Comparison of ENCODE assay signal across 9 mouse cellular contexts in the genomic region with DNA sequence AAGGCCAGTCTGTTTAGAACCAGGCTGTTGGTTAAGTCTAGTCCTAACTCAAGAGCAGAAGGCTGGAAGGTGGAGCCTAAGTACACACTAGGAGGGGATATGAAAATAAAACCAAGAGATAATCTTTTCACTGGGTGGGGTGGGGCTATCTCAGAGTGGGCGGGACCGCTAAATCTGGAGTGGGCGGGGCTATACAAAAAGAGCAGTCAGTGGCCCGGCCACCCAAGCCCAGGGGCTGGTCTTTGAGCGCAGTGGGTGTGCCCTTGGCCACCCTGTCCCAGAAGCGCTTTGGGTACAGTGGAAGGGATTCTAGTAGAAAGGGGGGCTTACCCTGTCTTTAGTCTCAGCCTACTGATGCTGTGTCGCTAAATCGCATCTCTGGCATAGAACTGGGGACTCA. TPM values are rescaled to one million over a fixed set of nuclear protein-coding genes. Genes with fewer than 3 reads are reported as not detected.
DNase-seq lines count a peak whose midpoint lies in the region; ATAC-seq lines count a peak whose summit lies in the region.
"Had no signal": no experiment of that assay in that cellular context is flagged by ENCODE, and none has a peak within 500 bp of the region (broad histone marks: within the 10 kb centered on the region; RNA-seq: fewer than 3 reads in every experiment).

No protein-coding gene starts in this region.

- no peaks in the 10 kb centered on the region for H3K9me3 ChIP-seq in heart, embryonic 16.5 days (replicated peaks; ENCODE audit: control insufficient read depth, low read length)
- H3K9me3 ChIP-seq in embryonic facial prominence, embryonic 10.5 days = peaks cover 12% of the 10 kb centered on the region
- H3K9me3 ChIP-seq in midbrain, embryonic 15.5 days = no peaks in the 10 kb centered on the region

- H3K4me3 ChIP-seq in heart, embryonic 16.5 days (ENCODE audit: low read length) = peak overlapping the region; percentile 54
- H3K4me3 ChIP-seq in embryonic facial prominence, embryonic 10.5 days = peak overlapping the region; percentile 64
- H3K4me3 ChIP-seq in midbrain, embryonic 15.5 days = peak overlapping the region; percentile 55

- no peak for DNase-seq in heart, adult 9 months (ENCODE audit: low spot score in 2 of 2)
- DNase-seq in embryonic facial prominence, embryonic 10.5 days (ENCODE audit: low spot score) = peak; percentile 40
- DNase-seq in induced T-regulatory cell, adult 2 months (ENCODE audit: low read depth) = peak; percentile 48
- no peak for DNase-seq in spleen, adult 12 weeks (ENCODE audit: low spot score)
- no peak for DNase-seq in right cerebral cortex, adult 18-20 months
- DNase-seq in testis, postnatal 14 days (ENCODE audit: low spot score) = no peak

- H3K9ac ChIP-seq in heart, embryonic 16.5 days (ENCODE audit: low read length) = peak overlapping the region; percentile 67; the same call in 1 of the 2 replicates
- H3K9ac ChIP-seq in midbrain, embryonic 15.5 days = peak overlapping the region; percentile 85

- H3K4me2 ChIP-seq in heart, embryonic 16.5 days (ENCODE audit: low read depth, low read length) = peak overlapping the region; percentile 74
- peak overlapping the region; percentile 57 for H3K4me2 ChIP-seq in midbrain, embryonic 15.5 days

- H3K4me1 ChIP-seq in heart, embryonic 16.5 days (ENCODE audit: control insufficient read depth, insufficient read depth, low read length) = peaks cover 7% of the 10 kb centered on the region; the same call in 1 of the 2 replicates
- peaks cover 12% of the 10 kb centered on the region for H3K4me1 ChIP-seq in embryonic facial prominence, embryonic 10.5 days
- peaks cover 10% of the 10 kb centered on the region; the same call in 1 of the 2 replicates for H3K4me1 ChIP-seq in midbrain, embryonic 15.5 days

- H3K27ac ChIP-seq in heart, embryonic 16.5 days (ENCODE audit: low read length) = no peak overlapping the region
- no peak overlapping the region for H3K27ac ChIP-seq in embryonic facial prominence, embryonic 10.5 days (replicated peaks)
- H3K27ac ChIP-seq in midbrain, embryonic 15.5 days = peak overlapping the region; percentile 69

- peaks cover 31% of the 10 kb centered on the region for H3K27me3 ChIP-seq in heart, embryonic 16.5 days (ENCODE audit: control insufficient read depth, insufficient read depth, low read length)
- peaks cover 45% of the 10 kb centered on the region for H3K27me3 ChIP-seq in embryonic facial prominence, embryonic 10.5 days (replicated peaks; ENCODE audit: low read depth, poor library complexity, severe bottlenecking)
- peaks cover 17% of the 10 kb centered on the region for H3K27me3 ChIP-seq in midbrain, embryonic 15.5 days (replicated peaks)

- H3K36me3 ChIP-seq in heart, embryonic 16.5 days (ENCODE audit: control insufficient read depth, insufficient read depth) = no peaks in the 10 kb centered on the region
- no peaks in the 10 kb centered on the region for H3K36me3 ChIP-seq in embryonic facial prominence, embryonic 10.5 days (replicated peaks)
- no peaks in the 10 kb centered on the region for H3K36me3 ChIP-seq in midbrain, embryonic 15.5 days (replicated peaks)

- ATAC-seq in heart, embryonic 16.5 days (replicated peaks; ENCODE audit: extremely low read depth, insufficient read depth, low FRiP score) = 0 out of 2 replicates have a peak, but pooled peaks have one; percentile 38
- ATAC-seq in midbrain, embryonic 15.5 days (replicated peaks) = peak; percentile 75

- 8% methylated on average over 8 of the region's 8 CpGs for WGBS in heart, embryonic 16.5 days
- WGBS in embryonic facial prominence, embryonic 10.5 days = 14% methylated on average over 8 of the region's 8 CpGs
- WGBS in midbrain, embryonic 15.5 days = 10% methylated on average over 8 of the region's 8 CpGs

RNA-seq across cellular contexts. Expression of a gene that starts 0.5 kb away (rescaled TPM):
- 23.5 and 26.1 TPM in 2 replicates for polyA plus RNA-seq in heart, embryonic 16.5 days (2015; fragmentation: Nextera tagmentation; extraction: Ambion mirVana)
- polyA plus RNA-seq in embryonic facial prominence, embryonic 10.5 days (2016; fragmentation: Nextera tagmentation; extraction: Ambion mirVana) = 26.3 and 27.3 TPM in 2 replicates
- polyA plus RNA-seq in midbrain, embryonic 15.5 days (2015; fragmentation: Nextera tagmentation; extraction: Ambion mirVana) = 25.4 and 25.8 TPM in 2 replicates

RNA-seq across cellular contexts. Expression of a gene that starts 0.6 kb away (rescaled TPM):
- 0.87 and 0.96 TPM in 2 replicates for polyA plus RNA-seq in heart, embryonic 16.5 days (2015; fragmentation: Nextera tagmentation; extraction: Ambion mirVana)
- polyA plus RNA-seq in embryonic facial prominence, embryonic 10.5 days (2016; fragmentation: Nextera tagmentation; extraction: Ambion mirVana) = 2.0 and 2.1 TPM in 2 replicates
- polyA plus RNA-seq in midbrain, embryonic 15.5 days (2015; fragmentation: Nextera tagmentation; extraction: Ambion mirVana) = 16.3 and 18.1 TPM in 2 replicates
- polyA plus RNA-seq: liver, adult 2 months had no signal

RNA-seq across cellular contexts. Expression of a gene that starts 23.7 kb away (rescaled TPM):
- polyA plus RNA-seq in heart, embryonic 16.5 days (2015; fragmentation: Nextera tagmentation; extraction: Ambion mirVana) = 0.09 and 0.17 TPM in 2 replicates
- 0.10 TPM in 1 of 2 replicates, not detected in the other for polyA plus RNA-seq in embryonic facial prominence, embryonic 10.5 days (2016; fragmentation: Nextera tagmentation; extraction: Ambion mirVana)
- not detected in 2 replicates for polyA plus RNA-seq in midbrain, embryonic 15.5 days (2015; fragmentation: Nextera tagmentation; extraction: Ambion mirVana)

RNA-seq across cellular contexts. Expression of a gene that starts 40.7 kb away (rescaled TPM):
- 79.7 and 91.5 TPM in 2 replicates for polyA plus RNA-seq in heart, embryonic 16.5 days (2015; fragmentation: Nextera tagmentation; extraction: Ambion mirVana)
- polyA plus RNA-seq in embryonic facial prominence, embryonic 10.5 days (2016; fragmentation: Nextera tagmentation; extraction: Ambion mirVana) = 169 TPM in 2 replicates
- 67.1 and 76.5 TPM in 2 replicates for polyA plus RNA-seq in midbrain, embryonic 15.5 days (2015; fragmentation: Nextera tagmentation; extraction: Ambion mirVana)

RNA-seq across cellular contexts. Expression of a gene that starts 40.9 kb away (rescaled TPM):
- 0.17 TPM in 2 replicates for polyA plus RNA-seq in heart, embryonic 16.5 days (2015; fragmentation: Nextera tagmentation; extraction: Ambion mirVana)
- not detected in 2 replicates for polyA plus RNA-seq in embryonic facial prominence, embryonic 10.5 days (2016; fragmentation: Nextera tagmentation; extraction: Ambion mirVana)
- not detected in 2 replicates for polyA plus RNA-seq in midbrain, embryonic 15.5 days (2015; fragmentation: Nextera tagmentation; extraction: Ambion mirVana)
- polyA plus RNA-seq: liver, adult 2 months had no signal

Comparison
In these comparisons a context has a peak if more than half of its experiments do, and no peak if none do; other contexts are left out.
1. DNase-seq: peak in embryonic facial prominence, embryonic 10.5 days (single experiment) and induced T-regulatory cell, adult 2 months (single experiment); none in heart, adult 9 months (0 of 2), spleen, adult 12 weeks (single experiment), right cerebral cortex, adult 18-20 months (single experiment) and testis, postnatal 14 days (single experiment).
2. Peak in every context shown above with its lines, with median percentiles within 50 percentile points of each other: H3K4me3 ChIP-seq.